Mouse (Mus musculus) cerebellum, adult 8-10 months (tissue): Measurements from ENCODE around the gene Aarsd1.
A peak's percentile ranks its signal among the peaks of the same experiment; 100 is the strongest.
"Not testable (repeated sequence)": the region's sequence is repeated elsewhere in the genome, so short reads cannot be mapped to it uniquely, and the experiment has no call there.

Source experiments
- DNase-seq: peaks from one replicate; pipeline ENCODE4 v3.0.0; 2022

The Aarsd1 gene

DNA sequence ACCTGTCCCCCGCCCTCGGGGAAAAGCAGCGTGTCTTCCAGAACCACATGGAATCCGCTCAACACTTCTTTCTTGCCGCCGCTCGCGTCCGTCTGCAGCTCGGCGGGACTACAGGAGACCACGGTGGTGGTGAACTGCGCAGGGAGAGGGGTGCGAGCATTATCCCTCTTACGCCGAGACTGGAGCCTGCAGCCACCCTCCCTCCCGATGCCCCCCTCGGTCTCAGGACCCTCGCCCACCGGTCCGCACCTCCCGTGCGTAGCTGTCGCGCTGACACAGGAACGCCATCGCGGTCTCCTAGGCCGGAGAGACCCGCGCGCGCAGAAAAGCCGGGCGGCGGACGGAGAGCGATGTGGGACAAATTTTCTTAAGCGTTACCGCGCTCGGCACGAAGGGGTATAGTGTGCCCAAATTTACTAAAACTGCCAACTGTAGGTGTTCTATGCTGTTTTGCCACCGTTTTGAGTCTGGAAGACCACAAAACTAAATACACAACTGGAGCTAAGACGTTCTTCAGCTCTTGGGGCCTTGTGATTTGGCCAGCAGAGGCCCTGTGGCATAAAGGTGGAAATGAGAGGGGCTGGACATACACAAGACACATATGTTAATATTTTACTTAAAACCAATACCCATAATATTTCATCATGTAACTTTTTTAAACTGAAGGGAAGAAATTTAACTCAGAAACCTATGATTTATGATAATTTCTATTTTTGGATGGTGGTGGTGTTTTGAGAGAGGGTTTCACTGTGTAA, at the start of gene Aarsd1:
Gene Aarsd1, minus strand, starts transcription at position 515 of the 755 bp plus-strand sequence.
- DNase-seq = peak; percentile 90

DNA sequence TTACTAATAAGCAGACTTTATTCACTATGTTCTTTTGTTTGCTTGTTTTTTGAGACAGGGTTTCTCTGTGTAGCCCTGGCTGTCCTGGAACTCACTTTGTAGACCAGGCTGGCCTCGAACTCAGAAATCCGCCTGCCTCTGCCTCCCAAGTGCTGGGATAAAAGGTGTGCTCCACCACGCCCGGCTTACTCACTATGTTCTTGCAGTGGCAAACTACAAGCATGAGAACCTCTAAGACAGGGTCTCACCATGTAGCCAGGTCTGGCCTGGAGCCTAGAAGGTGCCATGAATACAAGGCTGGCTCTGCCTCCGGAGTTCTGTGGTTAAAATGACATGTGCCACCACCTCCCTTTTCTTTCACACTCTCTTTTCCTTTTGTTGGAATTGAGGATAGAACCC, 49.1 kb upstream of the Aarsd1 start:
- DNase-seq = not testable (repeated sequence)

GRCm38 (mm10) chr11:101465869-101466551, 48.6 kb upstream of the Aarsd1 start, which contains the start of gene Vat1:
TSS of gene Vat1 (minus strand) at chr11:101466230.
- DNase-seq = peak; percentile 46

DNA sequence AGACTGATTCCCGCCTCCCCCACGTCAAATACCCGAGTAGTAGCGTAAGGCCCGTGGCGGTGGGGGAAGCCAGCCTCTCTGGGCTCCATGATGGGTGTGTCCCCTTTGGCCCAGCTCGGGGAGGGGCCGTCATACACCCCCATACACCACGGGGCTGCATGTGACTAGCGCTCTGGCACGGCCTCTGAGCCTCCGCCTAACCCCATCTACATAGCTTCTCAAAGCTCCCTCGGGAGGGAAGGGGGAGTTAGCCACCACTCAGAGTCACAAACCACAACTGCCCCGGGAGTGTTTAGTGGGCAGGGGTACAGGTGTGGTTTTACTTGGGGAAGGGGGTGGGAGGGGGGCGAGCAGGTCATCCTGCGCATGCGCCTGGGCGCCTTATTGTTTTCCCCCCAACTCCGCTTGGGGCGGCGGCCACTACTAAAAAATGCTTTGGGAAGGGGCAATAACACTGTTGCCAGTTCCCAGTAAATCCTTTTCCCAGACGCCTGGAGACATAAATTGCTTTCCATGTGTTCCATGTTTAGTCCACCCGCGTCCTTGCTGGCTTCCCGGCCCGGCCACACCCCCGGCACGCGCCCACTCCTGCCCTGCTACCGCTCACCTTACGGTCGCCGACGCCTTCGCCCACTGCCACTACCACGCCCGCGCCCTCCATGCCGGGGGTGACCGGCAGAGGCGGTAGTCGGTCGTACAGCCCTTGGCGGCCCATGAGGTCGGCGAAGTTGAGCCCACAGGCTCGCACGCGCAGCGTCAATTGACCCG, 47.9 kb upstream of the Aarsd1 start:
- DNase-seq = peak; percentile 35

DNA sequence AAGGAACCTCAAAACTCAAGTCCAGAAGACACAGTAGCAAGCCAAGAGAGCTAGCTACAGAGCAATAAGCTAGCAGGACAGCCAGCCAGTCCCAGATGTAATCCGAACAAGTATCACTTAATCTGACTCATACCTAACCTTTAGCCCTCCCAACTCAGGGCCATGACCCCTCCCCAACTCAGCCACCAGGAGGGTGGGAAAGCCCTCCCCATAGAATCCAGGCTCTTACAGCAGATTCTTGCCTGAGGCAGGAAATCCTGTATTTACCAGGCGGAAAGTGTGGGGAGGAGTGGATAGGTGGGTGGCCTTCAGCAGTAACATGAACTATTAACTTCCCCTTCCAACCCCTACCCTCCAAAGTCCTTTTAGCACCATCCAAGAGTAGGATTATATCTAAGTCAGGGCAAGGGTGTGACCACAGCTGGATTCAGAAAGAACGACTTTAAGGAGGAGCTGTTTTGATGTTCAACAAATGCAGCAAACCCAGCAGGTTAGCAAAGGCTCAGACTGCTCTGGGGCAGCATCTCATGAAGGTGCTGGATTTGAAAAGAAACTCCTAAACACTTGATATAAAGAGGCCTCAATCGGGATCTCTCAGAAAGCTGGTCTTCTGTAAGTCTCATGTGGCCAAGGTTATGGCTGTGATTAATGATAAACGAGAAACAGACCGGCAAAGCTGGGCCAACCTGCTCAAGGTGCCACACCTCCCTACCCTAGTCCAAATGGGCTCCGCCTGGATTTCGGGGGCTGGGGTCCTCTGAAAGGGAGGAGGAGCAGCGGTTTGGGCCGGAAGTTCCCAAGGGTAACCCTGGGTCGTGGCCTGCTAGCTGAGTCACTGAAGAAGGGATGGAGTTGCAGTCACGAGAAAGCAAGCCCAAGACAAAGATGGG, 47.0 kb upstream of the Aarsd1 start, which contains the start of gene Rnd2:
Gene Rnd2, plus strand, starts transcription at position 789 of the 890 bp plus-strand sequence.
- no peak for DNase-seq

DNA sequence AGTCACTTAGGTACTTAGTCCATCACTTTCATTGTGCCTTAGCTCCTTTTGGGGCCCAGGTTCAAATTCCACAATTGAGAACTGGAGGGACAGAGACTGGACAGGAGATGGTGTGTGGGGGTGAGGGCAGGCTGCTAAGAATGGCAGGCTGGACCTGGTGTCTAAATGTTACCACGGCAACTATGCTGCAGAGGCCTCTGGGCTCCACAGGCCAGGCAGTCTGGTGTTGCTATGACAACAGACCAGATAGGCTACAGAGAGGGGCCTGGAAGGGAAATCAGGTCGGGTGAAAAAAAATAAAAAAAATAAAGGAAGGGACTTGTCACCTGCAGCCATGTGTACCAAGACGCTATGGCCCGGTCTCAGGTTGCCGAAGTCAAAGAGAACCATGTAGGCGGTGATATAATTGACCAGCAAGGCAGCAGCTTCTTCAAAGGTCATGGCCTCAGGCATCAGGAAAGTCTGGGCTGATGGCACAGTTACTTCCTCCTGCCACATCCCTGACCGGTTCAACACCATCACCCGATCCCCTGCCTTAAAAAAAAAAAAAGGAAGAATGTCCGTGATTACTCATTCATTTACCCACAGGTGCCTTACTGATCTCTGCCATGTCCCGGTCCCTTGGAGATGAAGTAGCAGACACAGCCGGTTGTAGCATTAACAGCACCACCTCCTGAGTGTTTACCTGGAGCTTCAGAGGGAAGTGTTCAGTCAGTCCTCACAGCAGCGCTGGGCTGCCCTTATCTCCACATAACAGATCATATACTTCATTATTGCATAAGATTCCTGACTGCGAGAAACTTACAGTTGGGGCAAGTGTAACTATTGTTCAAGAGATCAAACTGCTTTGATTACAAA, 45.4 kb upstream of the Aarsd1 start:
- DNase-seq = no peak

DNA sequence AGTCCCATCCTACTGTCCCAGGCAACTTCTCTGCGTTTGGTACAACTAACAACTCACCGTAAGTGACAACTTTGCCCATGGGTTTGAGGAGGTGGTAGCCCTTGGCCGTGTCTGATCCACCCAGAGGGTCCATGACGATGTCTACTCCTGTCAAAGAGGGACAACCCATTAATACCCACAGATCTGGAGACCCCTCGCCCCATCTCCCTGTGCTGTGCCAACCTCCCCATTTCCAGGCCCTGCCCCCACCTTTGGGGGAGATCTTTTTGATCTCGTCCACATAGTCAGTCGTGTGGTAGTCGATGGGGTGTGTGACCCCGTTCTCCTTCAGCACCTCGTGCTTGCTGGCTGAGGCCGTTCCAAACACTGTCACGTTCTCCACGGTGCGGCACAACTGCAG, 44.7 kb upstream of the Aarsd1 start:
- DNase-seq = no peak

GRCm38 (mm10) chr11:101460321-101460720, 42.9 kb upstream of the Aarsd1 start:
- DNase-seq = no peak

- no peak for DNase-seq
Observed at GRCm38 (mm10) chr11:101459716-101460115, 42.3 kb upstream of the Aarsd1 start.

- no peak for DNase-seq
Observed at GRCm38 (mm10) chr11:101458217-101458616, 40.8 kb upstream of the Aarsd1 start.

DNA sequence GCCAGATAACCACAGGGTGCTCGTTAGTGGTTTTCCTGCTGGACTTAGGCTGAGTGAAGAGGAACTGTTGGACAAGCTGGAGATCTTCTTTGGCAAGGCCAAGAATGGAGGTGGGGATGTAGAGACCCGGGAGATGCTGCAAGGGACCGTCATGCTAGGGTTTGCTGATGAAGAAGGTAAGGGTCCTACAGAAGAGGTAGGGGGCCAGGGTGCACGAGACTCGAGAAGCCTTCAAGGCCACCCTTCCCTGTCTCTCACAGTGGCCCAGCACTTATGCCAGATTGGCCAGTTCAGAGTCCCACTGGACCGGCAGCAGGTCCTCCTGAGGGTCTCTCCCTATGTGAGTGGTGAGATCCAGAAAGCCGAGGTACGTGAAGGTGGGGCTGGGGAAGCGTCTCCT, 40.2 kb upstream of the Aarsd1 start:
- no peak for DNase-seq

DNA sequence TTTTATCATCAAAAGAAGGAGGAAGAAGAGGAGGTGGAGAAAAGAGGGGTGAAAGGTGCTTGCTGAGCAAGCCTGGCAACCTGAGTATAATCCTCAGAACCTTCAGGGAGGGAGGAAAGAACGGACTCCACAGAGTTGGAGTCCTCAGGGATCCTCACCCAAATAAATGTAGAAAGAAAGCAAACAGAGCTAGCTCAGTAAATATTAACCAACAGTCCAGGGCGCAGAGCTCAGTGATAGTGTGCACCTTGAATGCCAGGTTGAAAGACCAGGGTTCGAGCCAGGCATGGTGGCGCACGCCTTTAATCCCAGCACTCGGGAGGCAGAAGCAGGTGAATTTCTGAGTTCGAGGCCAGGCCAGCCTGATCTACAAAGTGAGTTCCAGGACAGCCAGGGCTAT, 38.2 kb upstream of the Aarsd1 start:
- DNase-seq = no peak

- DNase-seq = no peak
Observed at GRCm38 (mm10) chr11:101454702-101455101, 37.3 kb upstream of the Aarsd1 start.

DNA sequence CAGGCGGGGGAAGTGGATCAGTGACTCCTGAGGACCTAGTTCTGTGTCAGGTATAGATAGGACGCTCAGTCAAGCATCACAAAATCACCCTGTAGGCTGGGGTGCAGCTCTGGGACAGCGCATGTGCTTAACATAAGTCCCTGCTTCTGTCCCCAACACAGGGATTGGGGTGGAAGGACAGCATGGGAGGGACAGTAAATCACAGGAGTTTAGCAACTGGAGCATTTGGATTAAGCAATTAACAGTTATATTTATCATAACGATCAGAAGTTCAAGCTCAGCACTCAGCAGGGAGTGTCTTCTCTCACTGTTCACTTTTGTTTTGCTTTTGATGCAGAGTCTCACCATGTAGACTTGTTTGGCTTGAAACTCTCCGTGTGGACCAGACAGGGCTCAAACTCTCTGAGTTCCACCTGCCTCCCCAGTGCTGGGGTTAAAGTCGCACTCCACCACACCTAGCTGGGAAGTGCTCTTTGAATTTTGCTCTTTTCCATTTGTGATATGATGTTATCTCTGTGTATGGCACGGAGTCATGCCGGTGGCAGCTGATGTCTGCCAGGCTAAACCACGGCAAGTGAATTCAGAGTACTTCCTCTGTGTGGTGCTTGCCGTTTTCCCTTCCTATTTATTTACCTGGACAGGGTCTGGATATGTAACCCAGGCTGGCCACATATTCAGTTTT, 34.8 kb upstream of the Aarsd1 start:
- no peak for DNase-seq

DNA sequence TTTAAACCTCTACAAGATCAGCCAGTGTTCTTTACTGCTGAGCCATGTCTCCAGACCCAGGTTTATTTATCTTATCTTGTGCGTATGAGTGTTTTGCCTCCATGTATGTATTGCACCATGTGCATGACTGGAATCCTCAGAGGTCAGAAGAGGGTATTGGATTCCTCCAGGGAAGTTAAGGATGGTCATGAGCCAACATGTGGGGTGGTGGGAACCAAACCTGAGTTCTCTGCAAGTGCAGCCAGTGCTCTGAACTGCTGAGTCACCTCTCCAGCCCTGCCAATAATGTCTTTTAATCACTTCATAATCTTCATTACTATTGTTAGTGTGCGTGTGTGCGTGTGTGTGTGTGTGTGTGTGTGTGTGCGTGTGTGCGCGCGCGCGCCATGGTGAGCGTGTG, 34.1 kb upstream of the Aarsd1 start:
- DNase-seq = no peak

- no peak for DNase-seq
Observed at GRCm38 (mm10) chr11:101450394-101450793, 33.0 kb upstream of the Aarsd1 start.

- DNase-seq = not testable (repeated sequence)
Observed at GRCm38 (mm10) chr11:101449596-101449995, 32.2 kb upstream of the Aarsd1 start.

- no peak for DNase-seq
Observed at GRCm38 (mm10) chr11:101448899-101449298, 31.5 kb upstream of the Aarsd1 start.

DNA sequence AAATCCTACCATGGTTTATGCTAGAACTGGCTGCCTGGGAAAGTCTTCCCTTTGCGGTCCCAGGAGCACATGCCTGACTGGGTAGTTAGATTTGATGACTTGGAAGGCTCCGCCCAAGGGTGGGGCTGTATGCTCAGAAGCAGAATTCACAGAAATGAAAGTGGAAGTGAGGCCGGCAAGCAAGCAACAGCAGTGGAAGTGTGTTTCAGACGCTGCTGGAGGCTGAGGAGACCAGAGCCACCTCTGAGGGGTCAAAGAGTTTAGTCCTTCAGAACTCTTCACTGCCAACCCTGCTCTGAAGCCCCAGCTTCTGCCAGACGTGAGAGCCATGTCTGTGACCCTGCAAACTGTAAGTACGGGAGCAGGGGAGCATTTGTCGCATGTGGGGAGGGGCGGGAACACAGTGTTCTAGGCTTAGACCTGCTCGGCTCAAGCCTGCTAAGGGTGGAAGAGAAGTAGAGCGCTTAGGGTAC, 30.9 kb upstream of the Aarsd1 start, which contains the start of gene Ifi35:
Gene Ifi35, plus strand, starts transcription at position 134 of the 473 bp plus-strand sequence.
- no peak for DNase-seq

- no peak for DNase-seq
Observed at GRCm38 (mm10) chr11:101447786-101448185, 30.4 kb upstream of the Aarsd1 start.

DNA sequence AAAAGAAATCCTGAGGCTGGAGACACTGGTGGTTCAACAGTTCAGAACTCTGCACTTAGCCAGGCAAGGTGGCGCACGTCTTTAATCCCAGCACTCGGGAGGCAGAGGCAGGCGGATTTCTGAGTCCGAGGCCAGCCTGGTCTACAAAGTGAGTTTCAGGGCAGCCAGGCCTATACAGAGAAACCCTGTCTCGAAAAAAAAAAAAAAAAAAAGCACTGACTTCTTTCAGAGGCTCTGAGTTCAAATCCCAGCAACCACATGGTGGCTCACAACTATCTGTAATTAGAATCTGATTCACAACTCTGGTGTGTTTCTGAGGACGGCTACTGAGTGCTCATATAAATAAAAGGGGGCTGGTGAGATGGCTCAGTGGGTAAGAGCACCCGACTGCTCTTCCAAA, 29.4 kb upstream of the Aarsd1 start:
- DNase-seq = not testable (repeated sequence)
